Mouse (Mus musculus): ENCODE results near the gene Tnfrsf8. TPM values are rescaled to one million over a fixed set of nuclear protein-coding genes. Genes with fewer than 3 reads are reported as not detected.

Gene Tnfrsf8
- polyA plus RNA-seq, 1 experiment from 2014 or later, result 0.18 TPM

DNA sequence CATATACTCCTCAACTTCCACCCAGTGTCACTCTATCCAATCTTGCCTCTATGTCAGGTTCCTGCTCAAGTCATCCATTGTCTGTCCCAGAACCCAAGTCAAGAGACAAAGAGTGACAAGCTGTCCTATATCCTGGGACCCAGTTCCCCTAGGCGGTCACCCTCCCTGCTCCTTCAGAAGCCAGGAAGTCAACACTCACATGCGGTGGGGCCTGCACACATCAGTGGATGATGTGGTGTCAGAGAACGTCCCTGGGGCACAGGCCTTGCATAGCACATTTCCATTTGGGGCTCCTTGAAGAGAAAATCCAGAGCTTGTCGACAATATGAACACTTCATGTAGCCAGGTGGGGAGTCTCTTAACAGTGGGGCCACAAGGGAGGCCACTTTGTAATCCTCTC, 90.4 kb downstream of the Tnfrsf8 start:
- H3K36me3 ChIP-seq, result no peaks in the 10 kb centered on the region
- H3K9me3 ChIP-seq (replicated peaks), result no peaks in the 10 kb centered on the region
- no peak overlapping the region for H3K9ac ChIP-seq
- no peak overlapping the region for H3K4me3 ChIP-seq
- 81% methylated on average over 4 of the region's 4 CpGs for WGBS
- H3K4me2 ChIP-seq, result no peak overlapping the region
- ATAC-seq (replicated peaks; ENCODE audit: insufficient number of reproducible peaks, insufficient read depth, low FRiP score, low read depth), result no peak
- H3K27ac ChIP-seq, result no peak overlapping the region
- H3K4me1 ChIP-seq (replicated peaks), result peaks cover 5% of the 10 kb centered on the region; the same call in 1 of the 2 replicates
- no peaks in the 10 kb centered on the region for H3K27me3 ChIP-seq

DNA sequence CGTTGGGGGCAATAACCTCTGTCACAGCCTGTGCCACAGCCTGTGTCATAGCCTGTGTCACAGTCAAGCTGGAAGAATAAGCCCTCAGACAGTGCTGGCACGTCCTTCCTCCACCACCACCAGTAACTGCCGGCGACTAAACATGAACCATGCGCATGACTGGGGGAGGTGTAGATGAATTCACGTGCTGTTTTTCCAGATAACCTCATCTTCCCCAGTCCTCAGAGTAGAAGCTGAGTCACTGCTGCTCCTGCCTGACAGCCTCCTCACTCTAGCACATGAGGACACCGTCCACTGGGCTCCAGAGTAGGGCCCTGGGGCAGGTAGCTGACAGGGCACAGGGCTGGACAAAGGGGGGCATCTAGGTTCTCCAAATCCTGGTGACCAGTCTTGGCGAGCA, 92.9 kb downstream of the Tnfrsf8 start:
- WGBS, result 44% methylated on average over 8 of the region's 8 CpGs
- no peaks in the 10 kb centered on the region for H3K36me3 ChIP-seq
- no peak overlapping the region for H3K4me2 ChIP-seq
- no peak overlapping the region for H3K9ac ChIP-seq
- H3K4me1 ChIP-seq (replicated peaks), result peaks cover 2% of the 10 kb centered on the region; the same call in 1 of the 2 replicates
- ATAC-seq (replicated peaks; ENCODE audit: insufficient number of reproducible peaks, insufficient read depth, low FRiP score, low read depth), result no peak
- H3K27me3 ChIP-seq, result no peaks in the 10 kb centered on the region
- no peak overlapping the region for H3K4me3 ChIP-seq
- no peak overlapping the region for H3K27ac ChIP-seq
- H3K9me3 ChIP-seq (replicated peaks), result no peaks in the 10 kb centered on the region

DNA sequence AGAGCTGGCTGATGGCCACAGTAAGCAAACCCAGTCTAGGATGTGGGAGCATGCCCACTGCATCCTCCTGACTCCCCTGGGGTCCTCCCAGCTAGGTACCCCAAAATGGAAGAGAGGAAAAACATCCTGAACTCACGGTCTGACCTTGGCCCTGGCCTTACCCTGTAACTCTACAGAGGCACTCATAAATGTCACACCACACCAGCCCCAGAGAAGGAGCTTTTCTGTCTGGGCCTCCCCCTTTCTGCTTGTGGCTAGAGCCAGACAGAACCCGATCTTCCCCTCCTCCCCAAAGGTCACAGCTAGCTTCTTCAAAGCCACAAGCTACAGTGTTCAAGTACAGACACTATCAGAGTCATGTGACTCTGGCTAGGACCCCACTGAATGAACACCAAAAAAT, 93.6 kb downstream of the Tnfrsf8 start:
- ATAC-seq (replicated peaks; ENCODE audit: insufficient number of reproducible peaks, insufficient read depth, low FRiP score, low read depth), result no peak

DNA sequence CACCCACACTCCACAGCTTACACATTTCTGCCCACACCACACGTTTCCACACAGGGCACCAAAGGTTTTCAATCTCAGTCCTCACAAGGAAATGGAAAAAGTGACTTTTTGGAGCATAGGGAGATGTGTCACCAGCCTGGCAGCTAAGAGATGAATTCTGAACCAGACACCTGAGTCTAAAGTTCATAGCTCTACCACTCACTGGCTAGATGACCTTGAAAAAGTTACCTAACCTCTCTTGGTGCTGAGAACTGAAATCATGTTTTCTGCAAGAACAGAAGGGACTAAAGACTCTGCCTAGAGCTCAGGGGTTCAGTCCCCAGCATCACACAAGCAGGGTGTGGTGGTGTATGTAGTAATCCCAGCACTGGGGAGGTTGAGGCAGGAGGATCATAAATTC, 95.0 kb downstream of the Tnfrsf8 start:
- Histone ChIP-seq H3K27ac (no peak overlapping the region), H3K4me1 (replicated peaks) (peaks cover 2% of the 10 kb centered on the region; the same call in 1 of the 2 replicates), H3K36me3 (no peaks in the 10 kb centered on the region), H3K4me2 (no peak overlapping the region), H3K9me3 (replicated peaks) (no peaks in the 10 kb centered on the region), H3K9ac (no peak overlapping the region), H3K4me3 (no peak overlapping the region), H3K27me3 (no peaks in the 10 kb centered on the region)
- WGBS, result 76% methylated on average over 1 of the region's 1 CpGs
- ATAC-seq (replicated peaks; ENCODE audit: insufficient number of reproducible peaks, insufficient read depth, low FRiP score, low read depth), result no peak

More for the DNA sequence above, 93.6 kb downstream of the Tnfrsf8 start:
- Histone ChIP-seq H3K4me1 (replicated peaks) (peaks cover 2% of the 10 kb centered on the region; the same call in 1 of the 2 replicates), H3K36me3 (no peaks in the 10 kb centered on the region), H3K27ac (no peak overlapping the region), H3K4me2 (no peak overlapping the region), H3K4me3 (no peak overlapping the region), H3K9ac (no peak overlapping the region), H3K9me3 (replicated peaks) (no peaks in the 10 kb centered on the region), H3K27me3 (no peaks in the 10 kb centered on the region)
- 54% methylated on average over 2 of the region's 2 CpGs for WGBS

DNA sequence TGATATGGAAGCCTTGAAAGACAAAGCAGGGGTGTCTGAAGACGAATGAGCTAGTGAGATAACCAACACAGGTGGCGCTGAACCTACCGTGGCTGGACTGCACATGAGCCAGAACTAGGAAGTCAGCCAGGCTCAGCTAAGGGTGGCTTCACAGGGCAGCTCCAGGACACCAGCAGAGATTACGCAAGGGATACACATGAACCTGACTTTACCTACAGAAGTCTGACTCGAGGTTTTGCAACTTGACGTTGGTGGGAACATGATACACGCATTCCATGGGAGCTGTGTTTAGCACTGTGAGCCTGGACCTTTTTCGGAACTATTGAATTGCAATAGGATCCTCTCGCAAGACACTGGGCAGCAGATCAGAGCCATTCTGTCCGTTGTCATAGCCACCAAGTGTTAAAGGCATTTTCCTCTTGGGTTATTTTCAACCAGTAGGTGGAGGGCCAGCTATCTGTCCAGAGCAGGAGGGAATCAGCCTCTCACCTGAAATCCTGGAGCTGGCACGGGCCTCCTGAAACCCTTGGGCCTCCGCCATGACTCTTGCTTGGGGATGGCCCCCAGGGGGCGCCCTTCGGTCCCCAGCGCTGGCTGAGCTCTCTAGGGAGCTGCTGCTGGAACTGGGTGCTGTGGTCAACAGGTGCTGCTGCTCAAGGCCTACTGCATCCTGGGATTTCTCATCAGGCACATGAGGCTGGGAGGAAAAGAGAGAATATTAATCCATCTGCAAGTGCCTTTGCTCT, 95.6 kb downstream of the Tnfrsf8 start:
- H3K9me3 ChIP-seq (replicated peaks), result no peaks in the 10 kb centered on the region
- H3K36me3 ChIP-seq, result no peaks in the 10 kb centered on the region
- ATAC-seq (replicated peaks; ENCODE audit: insufficient number of reproducible peaks, insufficient read depth, low FRiP score, low read depth), result no peak
- no peak overlapping the region for H3K27ac ChIP-seq
- WGBS, result 63% methylated on average over 15 of the region's 15 CpGs
- no peaks in the 10 kb centered on the region for H3K27me3 ChIP-seq
- H3K4me3 ChIP-seq, result no peak overlapping the region
- H3K9ac ChIP-seq, result no peak overlapping the region
- H3K4me1 ChIP-seq (replicated peaks), result peaks cover 5% of the 10 kb centered on the region
- H3K4me2 ChIP-seq, result no peak overlapping the region

DNA sequence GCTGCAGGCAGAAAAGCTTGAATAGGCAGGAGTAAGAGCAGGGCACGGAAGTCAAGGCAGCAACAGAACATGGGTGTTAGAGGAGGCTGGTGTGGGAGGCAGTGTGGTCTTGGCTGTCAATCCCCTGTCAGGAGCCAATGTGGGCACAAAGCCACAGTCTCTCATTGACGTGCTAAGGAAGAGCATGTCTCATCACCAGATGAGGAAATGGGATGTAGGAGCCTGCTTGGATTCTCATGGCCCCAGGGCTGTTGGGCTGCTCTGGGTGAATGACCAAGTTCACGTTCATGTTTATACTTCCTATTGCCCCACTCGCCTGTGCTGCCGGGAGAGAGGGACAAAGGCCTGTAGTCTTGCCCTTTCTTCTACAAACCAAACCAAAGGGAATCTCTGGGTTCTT, 97.1 kb downstream of the Tnfrsf8 start:
- Histone ChIP-seq H3K9ac (no peak overlapping the region), H3K4me1 (replicated peaks) (peaks cover 8% of the 10 kb centered on the region), H3K4me2 (no peak overlapping the region), H3K9me3 (replicated peaks) (no peaks in the 10 kb centered on the region), H3K27ac (no peak overlapping the region), H3K4me3 (no peak overlapping the region), H3K27me3 (no peaks in the 10 kb centered on the region), H3K36me3 (no peaks in the 10 kb centered on the region)
- ATAC-seq (replicated peaks; ENCODE audit: insufficient number of reproducible peaks, insufficient read depth, low FRiP score, low read depth), result no peak
- WGBS, result 71% methylated on average over 5 of the region's 5 CpGs

Other genes with a start within 250 kb of the Tnfrsf8 start
- gene Vps13d, start 120.2 kb downstream of the Tnfrsf8 start, polyA plus RNA-seq (2015; fragmentation: Nextera tagmentation; extraction: Ambion mirVana), result 6.9 and 7.3 TPM in 2 replicates
- 2.9 and 6.0 TPM in 2 replicates for gene Tnfrsf1b, start 68.3 kb downstream of the Tnfrsf8 start, polyA plus RNA-seq (2015; fragmentation: Nextera tagmentation; extraction: Ambion mirVana)
- gene Zfp990, start 195.6 kb upstream of the Tnfrsf8 start, polyA plus RNA-seq (2015; fragmentation: Nextera tagmentation; extraction: Ambion mirVana), result not detected in 2 replicates

All from heart, embryonic 15.5 days (tissue).